Mouse (Mus musculus): ENCODE measurements around the gene Arrdc5. TPM values are rescaled to one million over a fixed set of nuclear protein-coding genes. Genes with fewer than 3 reads are reported as not detected.

The Arrdc5 gene
- total and polyA plus RNA-seq, 3 experiments = not detected

GRCm38 (mm10) chr17:56279481-56280155 lies 20.5 kb downstream of the Arrdc5 start:
- peaks cover 3 to 17% of the 10 kb centered on the region in 2 experiments; a peak in 3 of 4 replicates for H3K4me1 ChIP-seq (ENCODE audit: control insufficient read depth in 1 of 2, insufficient read depth in 2 of 2, low read length in 2 of 2)
- TF ChIP-seq ZMIZ1 (IDR thresholded peaks at IDR 0.05; ENCODE audit: low read depth, low read length) (no peak), SIN3A (IDR thresholded peaks at IDR 0.05; ENCODE audit: low read length) (no peak), MYC (IDR thresholded peaks at IDR 0.05; ENCODE audit: low read depth, low read length) (no peak), MEF2A (IDR thresholded peaks at IDR 0.05; ENCODE audit: extremely low read depth, insufficient replicate concordance, low read depth, low read length, poor library complexity, severe bottlenecking) (no peak), USF1 (IDR thresholded peaks at IDR 0.05; ENCODE audit: low read depth, low read length) (no peak), ETS1 (IDR thresholded peaks at IDR 0.05; ENCODE audit: low read depth, low read length) (no peak), UBTF (IDR thresholded peaks at IDR 0.05; ENCODE audit: borderline replicate concordance, insufficient read depth, low read depth, low read length) (no peak), RCOR1 (IDR thresholded peaks at IDR 0.05; ENCODE audit: low read depth, low read length) (no peak), HCFC1 (IDR thresholded peaks at IDR 0.05; ENCODE audit: low read depth, low read length) (no peak), ZNF384 (IDR thresholded peaks at IDR 0.05; ENCODE audit: low read depth, low read length) (no peak), POLR2A (IDR thresholded peaks at IDR 0.05; ENCODE audit: control insufficient read depth in 1 of 2, insufficient read depth in 1 of 2, low read depth in 1 of 2, low read length in 2 of 2, poor library complexity in 1 of 2) (no peak), USF2 (IDR thresholded peaks at IDR 0.05; ENCODE audit: borderline replicate concordance in 1 of 2, insufficient read depth in 1 of 2, low read depth in 1 of 2, low read length in 2 of 2) (no peak)
- H3K79me2 ChIP-seq (ENCODE audit: control insufficient read depth, insufficient read depth, low read length, poor library complexity) = peaks cover 5% of the 10 kb centered on the region
- H3K27ac ChIP-seq (ENCODE audit: control insufficient read depth, low read depth, low read length) = no peak overlapping the region
- no peak for DNase-seq (ENCODE audit: low read depth, low spot score)
- H3K9ac ChIP-seq (ENCODE audit: control insufficient read depth, low read depth, low read length, poor library complexity, severe bottlenecking) = no peak overlapping the region
- H3K9me3 ChIP-seq (replicated peaks; ENCODE audit: insufficient read depth, low read length) = no peaks in the 10 kb centered on the region
- H3K4me3 ChIP-seq (ENCODE audit: control insufficient read depth in 1 of 2, insufficient read depth in 1 of 2, low read depth in 2 of 2, low read length in 2 of 2) = no peak overlapping the region
- H3K27me3 ChIP-seq (ENCODE audit: control insufficient read depth in 1 of 2, insufficient read depth in 2 of 2, low read length in 2 of 2) = no peaks in the 10 kb centered on the region
- peaks cover 0 to 4% of the 10 kb centered on the region in 2 experiments; a peak in 1 of 4 replicates for H3K36me3 ChIP-seq (ENCODE audit: control insufficient read depth in 1 of 2, insufficient read depth in 2 of 2, low read length in 2 of 2)

GRCm38 (mm10) chr17:56278340-56278739 lies 21.7 kb downstream of the Arrdc5 start:
- Histone ChIP-seq H3K79me2 (ENCODE audit: control insufficient read depth, insufficient read depth, low read length, poor library complexity) (peaks cover 5% of the 10 kb centered on the region), H3K9me3 (replicated peaks; ENCODE audit: insufficient read depth, low read length) (no peaks in the 10 kb centered on the region), H3K27ac (ENCODE audit: control insufficient read depth, low read depth, low read length) (no peak overlapping the region), H3K4me3 (ENCODE audit: control insufficient read depth in 1 of 2, insufficient read depth in 1 of 2, low read depth in 2 of 2, low read length in 2 of 2) (no peak overlapping the region), H3K36me3 (ENCODE audit: control insufficient read depth in 1 of 2, insufficient read depth in 2 of 2, low read length in 2 of 2) (peaks cover 0 to 4% of the 10 kb centered on the region in 2 experiments; a peak in 2 of 4 replicates), H3K27me3 (ENCODE audit: control insufficient read depth in 1 of 2, insufficient read depth in 2 of 2, low read length in 2 of 2) (no peaks in the 10 kb centered on the region), H3K4me1 (ENCODE audit: control insufficient read depth in 1 of 2, insufficient read depth in 2 of 2, low read length in 2 of 2) (peaks cover 3 to 15% of the 10 kb centered on the region in 2 experiments; a peak in 3 of 4 replicates), H3K9ac (ENCODE audit: control insufficient read depth, low read depth, low read length, poor library complexity, severe bottlenecking) (no peak overlapping the region)
- DNase-seq (ENCODE audit: low read depth, low spot score) = no peak
- no peak for TF ChIP-seq MEF2A (IDR thresholded peaks at IDR 0.05; ENCODE audit: extremely low read depth, insufficient replicate concordance, low read depth, low read length, poor library complexity, severe bottlenecking)
- TF ChIP-seq TBP (IDR thresholded peaks at IDR 0.05; ENCODE audit: low read depth, low read length) = no peak
- TF ChIP-seq MXI1 (IDR thresholded peaks at IDR 0.05; ENCODE audit: low read depth, low read length) = no peak
- TF ChIP-seq ELF1 (IDR thresholded peaks at IDR 0.05; ENCODE audit: low read depth, low read length) = no peak
- no peak for TF ChIP-seq NRF1 (IDR thresholded peaks at IDR 0.05; ENCODE audit: insufficient read depth, low read depth, low read length, poor library complexity, severe bottlenecking)
- no peak for TF ChIP-seq JUND (IDR thresholded peaks at IDR 0.05; ENCODE audit: low read depth, low read length)
- no peak for TF ChIP-seq ZMIZ1 (IDR thresholded peaks at IDR 0.05; ENCODE audit: low read depth, low read length)
- TF ChIP-seq POLR2A (IDR thresholded peaks at IDR 0.05; ENCODE audit: control insufficient read depth in 1 of 2, insufficient read depth in 1 of 2, low read depth in 1 of 2, low read length in 2 of 2, poor library complexity in 1 of 2) = no peak

Measured in MEL (cell line).